Mouse (Mus musculus) stomach, postnatal 0 days (tissue): ENCODE results near the gene Tppp2.

Experiments used
- CTCF ChIP-seq: IDR thresholded peaks from 2 replicates; pipeline ENCODE4 v1.5.1; 2016; ENCODE audit warnings: antibody characterized with exemption, low read depth, mild to moderate bottlenecking, moderate library complexity
- EP300 ChIP-seq: optimal IDR thresholded peaks from 2 replicates; pipeline ENCODE3; 2016; ENCODE audit warnings: antibody characterized with exemption

- TF ChIP-seq EP300: no peak
- no peak for TF ChIP-seq CTCF
Observed at GRCm38 (mm10) chr14:51943336-51943735, 25.1 kb downstream of the Tppp2 start.
